Mouse (Mus musculus) spleen, postnatal 4 days (tissue): ENCODE measurements around the gene Nol12.

Experiments
- DNase-seq, 2 experiments: peaks; one replicate each; pipeline ENCODE4 v3.0.0; 2022; ENCODE audit warnings: low spot score in 2 of 2

Nol12 gene

GRCm38 (mm10) chr15:78948152-78948725 lies 13.5 kb downstream of the Nol12 start:
- no peak for DNase-seq

GRCm38 (mm10) chr15:78948883-78949282 lies 14.2 kb downstream of the Nol12 start:
- no peak for DNase-seq

- no peak for DNase-seq
These were observed 20.9 kb downstream of the Nol12 start for GRCm38 (mm10) chr15:78955663-78956062.

- no peak for DNase-seq
These were observed 21.6 kb downstream of the Nol12 start for GRCm38 (mm10) chr15:78956351-78956750.

- no peak for DNase-seq
These were observed 22.3 kb downstream of the Nol12 start for GRCm38 (mm10) chr15:78957021-78957420.

- DNase-seq: no peak
These were observed 24.8 kb downstream of the Nol12 start for GRCm38 (mm10) chr15:78959537-78959936.

- DNase-seq: no peak
These were observed 25.4 kb downstream of the Nol12 start for GRCm38 (mm10) chr15:78960088-78960487.

GRCm38 (mm10) chr15:78962885-78963284 lies 28.2 kb downstream of the Nol12 start:
- peak; percentile 62 to 85 for DNase-seq

- DNase-seq: no peak
These were observed 36.9 kb downstream of the Nol12 start for GRCm38 (mm10) chr15:78971626-78972025.

- DNase-seq: no peak
These were observed 39.2 kb downstream of the Nol12 start for GRCm38 (mm10) chr15:78973950-78974349.

- DNase-seq: no peak
These were observed 43.0 kb downstream of the Nol12 start for GRCm38 (mm10) chr15:78977676-78978159.

- peak; percentile 73 to 82 for DNase-seq
These were observed 44.1 kb downstream of the Nol12 start for GRCm38 (mm10) chr15:78978875-78979274.

- DNase-seq: no peak
These were observed 45.4 kb downstream of the Nol12 start for GRCm38 (mm10) chr15:78980084-78980483.

- peak; percentile 90 to 96 for DNase-seq
These were observed 48.1 kb downstream of the Nol12 start for GRCm38 (mm10) chr15:78982658-78983435.

GRCm38 (mm10) chr15:78983436-78984285 lies 48.9 kb downstream of the Nol12 start:
- DNase-seq: peak in 1 of 2 experiments; percentile 68

- DNase-seq: no peak
These were observed 49.6 kb downstream of the Nol12 start for GRCm38 (mm10) chr15:78984286-78984778.

GRCm38 (mm10) chr15:78986536-78987220 lies 51.9 kb downstream of the Nol12 start:
- no peak for DNase-seq

- DNase-seq: no peak
These were observed 53.8 kb downstream of the Nol12 start for GRCm38 (mm10) chr15:78988499-78988971.

- no peak for DNase-seq
These were observed 54.7 kb downstream of the Nol12 start for GRCm38 (mm10) chr15:78989152-78990092.

GRCm38 (mm10) chr15:78990093-78990463 lies 55.3 kb downstream of the Nol12 start:
- DNase-seq: no peak
